In genomic region chr6:127326333-127326729, GRCm38 (mm10) we compare ENCODE assay signal across 17 mouse cellular contexts.
A peak's percentile ranks its signal among the peaks of the same experiment; 100 is the strongest.
DNase-seq lines count a peak whose midpoint lies in the region; ATAC-seq and TF ChIP-seq lines count a peak whose summit lies in the region.
"Had no signal": no experiment of that assay in that cellular context is flagged by ENCODE, and none has a peak within 500 bp of the region (broad histone marks: within the 10 kb centered on the region; RNA-seq: fewer than 3 reads in every experiment).

No protein-coding gene starts in this region.

- TF ChIP-seq CTCF in lung, postnatal 0 days (IDR thresholded peaks at IDR 0.05) = no peak

- 0 out of 2 replicates have a peak overlapping the region, but pooled peaks have one; percentile 11 for H3K27ac ChIP-seq in embryonic facial prominence, embryonic 13.5 days
- no peak overlapping the region for H3K27ac ChIP-seq in embryonic facial prominence, embryonic 10.5 days (replicated peaks)
- peak overlapping the region; percentile 11; the same call in 1 of the 2 replicates for H3K27ac ChIP-seq in lung, postnatal 0 days (ENCODE audit: low read length)
- H3K27ac ChIP-seq in liver, embryonic 13.5 days = peak overlapping the region; percentile 80
- peak overlapping the region; percentile 85 for H3K27ac ChIP-seq in stomach, embryonic 14.5 days (ENCODE audit: low read length)
- H3K27ac ChIP-seq in limb, embryonic 10.5 days = no peak overlapping the region
- H3K27ac ChIP-seq: forebrain, embryonic 12.5 days; heart, embryonic 13.5 days; hindbrain, postnatal 0 days had no signal

- ATAC-seq in embryonic facial prominence, embryonic 13.5 days (ENCODE audit: insufficient number of reproducible peaks, insufficient read depth, low FRiP score, low TSS enrichment, low read depth) = no peak
- ATAC-seq in lung, postnatal 0 days = no peak
- peak; percentile 67 for ATAC-seq in liver, embryonic 13.5 days (ENCODE audit: low read depth)
- peak; percentile 82 for ATAC-seq in stomach, embryonic 14.5 days (ENCODE audit: insufficient number of reproducible peaks, insufficient read depth, low FRiP score, low read depth)
- ATAC-seq: hindbrain, postnatal 0 days had no signal

- no peak overlapping the region for H3K4me3 ChIP-seq in embryonic facial prominence, embryonic 13.5 days
- H3K4me3 ChIP-seq in embryonic facial prominence, embryonic 10.5 days = no peak overlapping the region
- no peak overlapping the region for H3K4me3 ChIP-seq in lung, postnatal 0 days (ENCODE audit: low read depth, low read length)
- no peak overlapping the region; the same call in 1 of the 2 replicates for H3K4me3 ChIP-seq in liver, embryonic 13.5 days (replicated peaks)
- no peak overlapping the region for H3K4me3 ChIP-seq in stomach, embryonic 14.5 days (ENCODE audit: low read depth, low read length)
- H3K4me3 ChIP-seq in limb, embryonic 10.5 days = no peak overlapping the region
- H3K4me3 ChIP-seq: forebrain, embryonic 12.5 days; heart, embryonic 13.5 days had no signal

- 78% methylated on average over 6 of the region's 6 CpGs for WGBS in embryonic facial prominence, embryonic 13.5 days
- 85% methylated on average over 6 of the region's 6 CpGs for WGBS in embryonic facial prominence, embryonic 10.5 days
- 45% methylated on average over 6 of the region's 6 CpGs for WGBS in lung, postnatal 0 days
- 14% methylated on average over 6 of the region's 6 CpGs for WGBS in liver, embryonic 13.5 days (ENCODE audit: insufficient replicate concordance)
- WGBS in stomach, embryonic 14.5 days = 58% methylated on average over 6 of the region's 6 CpGs
- WGBS in limb, embryonic 10.5 days = 89% methylated on average over 6 of the region's 6 CpGs

- no peaks in the 10 kb centered on the region for H3K27me3 ChIP-seq in embryonic facial prominence, embryonic 13.5 days
- peaks cover 10% of the 10 kb centered on the region; the same call in 1 of the 2 replicates for H3K27me3 ChIP-seq in embryonic facial prominence, embryonic 10.5 days (replicated peaks; ENCODE audit: low read depth, poor library complexity, severe bottlenecking)
- no peaks in the 10 kb centered on the region for H3K27me3 ChIP-seq in lung, postnatal 0 days (replicated peaks; ENCODE audit: insufficient read depth, low read length)
- H3K27me3 ChIP-seq in liver, embryonic 13.5 days = no peaks in the 10 kb centered on the region
- no peaks in the 10 kb centered on the region for H3K27me3 ChIP-seq in stomach, embryonic 14.5 days (ENCODE audit: control insufficient read depth, insufficient read depth, low read length)
- H3K27me3 ChIP-seq in limb, embryonic 10.5 days (ENCODE audit: low read depth, poor library complexity, severe bottlenecking) = 0 out of 2 replicates have a peak, but pooled peaks cover 3% of the 10 kb centered on the region
- H3K27me3 ChIP-seq: forebrain, embryonic 12.5 days; heart, embryonic 13.5 days had no signal

- no peak for TF ChIP-seq EP300 in lung, postnatal 0 days (IDR thresholded peaks at IDR 0.05)

- peaks cover 51% of the 10 kb centered on the region for H3K4me1 ChIP-seq in embryonic facial prominence, embryonic 13.5 days
- peaks cover 40% of the 10 kb centered on the region for H3K4me1 ChIP-seq in embryonic facial prominence, embryonic 10.5 days
- H3K4me1 ChIP-seq in lung, postnatal 0 days (ENCODE audit: insufficient read depth, low read depth, low read length) = peaks cover 13% of the 10 kb centered on the region; the same call in 1 of the 2 replicates
- peaks cover 98% of the 10 kb centered on the region for H3K4me1 ChIP-seq in liver, embryonic 13.5 days (replicated peaks)
- H3K4me1 ChIP-seq in stomach, embryonic 14.5 days (ENCODE audit: control insufficient read depth, insufficient read depth, low read length) = peaks cover 20% of the 10 kb centered on the region; the same call in 1 of the 2 replicates
- peaks cover 27% of the 10 kb centered on the region for H3K4me1 ChIP-seq in limb, embryonic 10.5 days

- H3K9ac ChIP-seq in embryonic facial prominence, embryonic 13.5 days = no peak overlapping the region
- H3K9ac ChIP-seq in lung, postnatal 0 days (replicated peaks; ENCODE audit: low read depth) = no peak overlapping the region
- peak overlapping the region; percentile 44 for H3K9ac ChIP-seq in liver, embryonic 13.5 days
- H3K9ac ChIP-seq in stomach, embryonic 14.5 days (replicated peaks; ENCODE audit: low read depth, low read length) = no peak overlapping the region
- H3K9ac ChIP-seq: forebrain, embryonic 12.5 days; heart, embryonic 13.5 days had no signal

- H3K9me3 ChIP-seq in embryonic facial prominence, embryonic 13.5 days = no peaks in the 10 kb centered on the region
- no peaks in the 10 kb centered on the region for H3K9me3 ChIP-seq in embryonic facial prominence, embryonic 10.5 days
- no peaks in the 10 kb centered on the region for H3K9me3 ChIP-seq in lung, postnatal 0 days (ENCODE audit: low read length)
- no peaks in the 10 kb centered on the region for H3K9me3 ChIP-seq in liver, embryonic 13.5 days (replicated peaks)
- H3K9me3 ChIP-seq in stomach, embryonic 14.5 days (ENCODE audit: control insufficient read depth, low read depth, low read length) = no peaks in the 10 kb centered on the region
- H3K9me3 ChIP-seq in limb, embryonic 10.5 days (replicated peaks) = no peaks in the 10 kb centered on the region
- H3K9me3 ChIP-seq: forebrain, embryonic 12.5 days; G1E; heart, embryonic 13.5 days had no signal

- H3K4me2 ChIP-seq in embryonic facial prominence, embryonic 13.5 days = no peak overlapping the region
- no peak overlapping the region for H3K4me2 ChIP-seq in lung, postnatal 0 days (replicated peaks; ENCODE audit: low read depth, low read length)
- H3K4me2 ChIP-seq in liver, embryonic 13.5 days = peak overlapping the region; percentile 44
- H3K4me2 ChIP-seq in stomach, embryonic 14.5 days (replicated peaks; ENCODE audit: low read depth, low read length) = no peak overlapping the region
- H3K4me2 ChIP-seq: forebrain, embryonic 12.5 days; heart, embryonic 13.5 days had no signal

- no peaks in the 10 kb centered on the region for H3K36me3 ChIP-seq in embryonic facial prominence, embryonic 13.5 days
- H3K36me3 ChIP-seq in embryonic facial prominence, embryonic 10.5 days (replicated peaks) = no peaks in the 10 kb centered on the region
- H3K36me3 ChIP-seq in lung, postnatal 0 days (ENCODE audit: insufficient read depth, low read length) = no peaks in the 10 kb centered on the region
- no peaks in the 10 kb centered on the region for H3K36me3 ChIP-seq in liver, embryonic 13.5 days
- H3K36me3 ChIP-seq in stomach, embryonic 14.5 days (ENCODE audit: control insufficient read depth, insufficient read depth, low read length) = no peaks in the 10 kb centered on the region
- no peaks in the 10 kb centered on the region for H3K36me3 ChIP-seq in limb, embryonic 10.5 days
- H3K36me3 ChIP-seq: forebrain, embryonic 12.5 days; G1E; heart, embryonic 13.5 days had no signal

- DNase-seq in embryonic facial prominence, embryonic 10.5 days (ENCODE audit: low spot score) = no peak
- DNase-seq in lung, postnatal 0 days (ENCODE audit: low spot score) = no peak
- DNase-seq in lung, postnatal 25 days (ENCODE audit: low spot score) = no peak
- DNase-seq in liver, embryonic 13.5 days = peak; percentile 21
- DNase-seq in urinary bladder, adult 18-20 months (ENCODE audit: low spot score in 2 of 2) = no peak
- no peak for DNase-seq in limb, embryonic 10.5 days (ENCODE audit: low spot score)
- DNase-seq: cerebellum, adult 9-10 months; heart, postnatal 36 days; kidney, postnatal 4 days; layer of hippocampus, postnatal 36 days; thymus, postnatal 4 days had no signal

Comparison
In these comparisons a context has a peak if more than half of its experiments do, and no peak if none do; other contexts are left out.
1. H3K27ac ChIP-seq: peak in embryonic facial prominence, embryonic 13.5 days (single experiment), lung, postnatal 0 days (single experiment), liver, embryonic 13.5 days (single experiment) and stomach, embryonic 14.5 days (single experiment); none in embryonic facial prominence, embryonic 10.5 days (single experiment) and limb, embryonic 10.5 days (single experiment).
2. ATAC-seq: peak in liver, embryonic 13.5 days (single experiment) and stomach, embryonic 14.5 days (single experiment); none in embryonic facial prominence, embryonic 13.5 days (single experiment) and lung, postnatal 0 days (single experiment).